Mouse (Mus musculus): Measurements from ENCODE around the gene Ube2l3. TPM values are rescaled to one million over a fixed set of nuclear protein-coding genes. Genes with fewer than 3 reads are reported as not detected.
"Not testable (repeated sequence)": the region's sequence is repeated elsewhere in the genome, so short reads cannot be mapped to it uniquely, and the experiment has no call there.

Ube2l3 gene
- total and polyA plus RNA-seq, 2 experiments from 2014 or later, result 93.6 to 325 TPM

DNA sequence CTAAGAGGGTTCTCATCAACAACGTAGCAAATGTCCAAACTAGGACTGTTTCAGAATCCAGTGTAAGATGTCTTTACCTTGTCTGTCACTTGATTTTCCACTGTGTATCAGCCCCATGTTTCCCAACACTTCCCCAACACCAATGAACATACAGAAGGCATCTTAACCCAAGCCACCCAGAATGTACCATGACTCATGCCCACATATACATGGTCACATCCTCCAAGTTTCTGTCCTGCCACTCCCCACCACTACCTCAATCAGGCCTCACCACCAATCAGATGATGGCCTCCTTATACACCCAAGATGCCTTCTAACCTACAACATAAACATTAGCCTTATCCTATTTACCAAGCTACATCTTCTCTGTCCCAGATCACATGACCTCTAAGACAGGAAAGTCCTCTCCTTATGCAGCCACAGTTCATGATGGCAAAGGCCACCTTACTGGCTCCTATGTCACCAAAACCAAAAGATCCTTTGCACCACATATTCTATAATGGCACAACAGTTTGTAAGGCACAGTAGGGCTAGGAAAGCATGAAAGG, 24.8 kb downstream of the Ube2l3 start:
- Histone ChIP-seq H3K27me3 (ENCODE audit: insufficient read depth, low read length) (no peaks in the 10 kb centered on the region), H3K4me1 (ENCODE audit: insufficient read depth, low read length) (no peaks in the 10 kb centered on the region), H3K36me3 (ENCODE audit: insufficient read depth, low read length) (peaks cover 6% of the 10 kb centered on the region; the same call in 1 of the 2 replicates), H3K27ac (no peak overlapping the region), H3K4me2 (ENCODE audit: low read depth, low read length) (no peak overlapping the region), H3K9ac (replicated peaks; ENCODE audit: low read length) (no peak overlapping the region), H3K9me3 (ENCODE audit: low read length) (no peaks in the 10 kb centered on the region), H3K4me3 (ENCODE audit: low read length) (no peak overlapping the region)
- no peak for TF ChIP-seq CTCF (IDR thresholded peaks at IDR 0.05; ENCODE audit: low read depth)
- 100% methylated on average over 1 of the region's 1 CpGs for WGBS
- DNase-seq (ENCODE audit: low spot score) (no peak), ATAC-seq (no peak)

DNA sequence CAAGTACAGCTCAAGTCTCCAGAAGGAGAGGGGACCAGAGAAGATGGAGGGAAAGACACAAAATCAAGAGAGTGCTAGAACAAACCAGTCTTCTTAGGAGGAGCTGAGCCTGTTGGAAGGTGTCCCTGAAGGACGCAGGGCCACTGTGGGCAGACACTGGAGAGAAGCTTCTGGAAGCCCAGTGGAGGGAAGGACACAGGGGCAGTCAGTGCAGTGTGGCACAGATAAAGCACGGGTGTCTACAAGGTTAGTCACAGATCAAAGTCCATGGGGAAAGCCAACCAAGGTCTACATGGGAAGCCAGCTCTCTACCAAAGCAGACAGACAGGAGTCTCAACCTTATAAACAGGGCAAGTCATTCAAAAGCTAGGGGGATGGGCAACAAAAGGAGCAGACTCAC, 26.7 kb downstream of the Ube2l3 start:
- WGBS, result 95% methylated on average over 2 of the region's 2 CpGs
- no peak for ATAC-seq

DNA sequence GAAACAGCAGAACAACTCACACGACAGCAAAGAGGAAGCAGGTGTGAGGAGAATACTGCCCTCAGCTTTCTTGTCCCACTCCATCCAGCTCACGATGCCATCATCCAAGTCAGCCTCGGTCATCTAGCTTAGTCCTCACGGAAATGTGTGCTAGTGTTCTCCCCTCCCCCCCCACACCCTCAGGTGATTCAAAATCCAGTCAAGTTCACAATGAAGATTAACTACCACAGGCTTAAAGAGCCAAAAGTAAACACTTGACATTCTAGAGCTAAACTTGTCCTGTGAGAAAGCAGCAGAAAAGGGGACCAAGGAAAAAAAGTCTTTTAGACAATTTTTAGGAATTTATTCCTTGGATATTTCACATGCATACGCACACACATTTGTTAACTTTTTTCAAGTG, 34.4 kb downstream of the Ube2l3 start:
- H3K4me1 ChIP-seq (ENCODE audit: insufficient read depth, low read length), result no peaks in the 10 kb centered on the region
- TF ChIP-seq CTCF (IDR thresholded peaks at IDR 0.05; ENCODE audit: low read depth), result no peak
- no peak overlapping the region for H3K27ac ChIP-seq
- WGBS, result 94% methylated on average over 5 of the region's 5 CpGs
- DNase-seq (ENCODE audit: low spot score) (no peak), ATAC-seq (no peak)
- no peaks in the 10 kb centered on the region for H3K9me3 ChIP-seq (ENCODE audit: low read length)
- H3K4me2 ChIP-seq (ENCODE audit: low read depth, low read length), result no peak overlapping the region
- H3K9ac ChIP-seq (replicated peaks; ENCODE audit: low read length), result no peak overlapping the region
- H3K27me3 ChIP-seq (ENCODE audit: insufficient read depth, low read length), result no peaks in the 10 kb centered on the region
- peaks cover 15% of the 10 kb centered on the region; the same call in 1 of the 2 replicates for H3K36me3 ChIP-seq (ENCODE audit: insufficient read depth, low read length)
- no peak overlapping the region for H3K4me3 ChIP-seq (ENCODE audit: low read length)

More for the DNA sequence above, 26.7 kb downstream of the Ube2l3 start:
- Histone ChIP-seq H3K9ac (replicated peaks; ENCODE audit: low read length) (no peak overlapping the region), H3K27ac (no peak overlapping the region), H3K4me3 (ENCODE audit: low read length) (no peak overlapping the region), H3K4me1 (ENCODE audit: insufficient read depth, low read length) (no peaks in the 10 kb centered on the region), H3K9me3 (ENCODE audit: low read length) (no peaks in the 10 kb centered on the region), H3K27me3 (ENCODE audit: insufficient read depth, low read length) (no peaks in the 10 kb centered on the region), H3K4me2 (ENCODE audit: low read depth, low read length) (no peak overlapping the region), H3K36me3 (ENCODE audit: insufficient read depth, low read length) (peaks cover 14% of the 10 kb centered on the region; the same call in 1 of the 2 replicates)
- no peak for TF ChIP-seq CTCF (IDR thresholded peaks at IDR 0.05; ENCODE audit: low read depth)
- no peak for DNase-seq (ENCODE audit: low spot score)

DNA sequence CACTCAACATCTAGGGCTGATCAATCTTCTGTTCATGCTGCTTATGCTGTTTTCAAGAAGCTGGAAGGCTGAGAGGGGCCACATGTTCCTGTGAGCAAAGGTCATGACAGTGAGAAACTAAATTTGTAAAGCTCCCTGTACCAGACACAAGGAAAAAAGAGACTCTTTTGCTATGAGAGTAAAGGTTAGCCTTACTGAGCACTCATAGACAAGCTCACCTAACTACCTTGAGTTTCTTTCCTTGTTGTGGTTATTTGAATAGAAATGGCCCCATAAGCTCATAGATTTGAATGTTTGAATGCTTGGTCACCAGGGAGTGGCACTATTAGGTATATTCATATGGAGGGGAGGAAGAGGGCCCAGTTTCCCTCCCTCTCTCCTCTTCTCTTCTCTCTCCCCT, 35.3 kb downstream of the Ube2l3 start:
- Histone ChIP-seq H3K4me1 (ENCODE audit: insufficient read depth, low read length) (no peaks in the 10 kb centered on the region), H3K4me2 (ENCODE audit: low read depth, low read length) (no peak overlapping the region), H3K9ac (replicated peaks; ENCODE audit: low read length) (no peak overlapping the region), H3K4me3 (ENCODE audit: low read length) (no peak overlapping the region), H3K36me3 (ENCODE audit: insufficient read depth, low read length) (0 out of 2 replicates have a peak, but pooled peaks cover 8% of the 10 kb centered on the region), H3K9me3 (ENCODE audit: low read length) (no peaks in the 10 kb centered on the region), H3K27me3 (ENCODE audit: insufficient read depth, low read length) (no peaks in the 10 kb centered on the region), H3K27ac (no peak overlapping the region)
- ATAC-seq (no peak), DNase-seq (ENCODE audit: low spot score) (no peak)
- TF ChIP-seq CTCF (IDR thresholded peaks at IDR 0.05; ENCODE audit: low read depth), result no peak

DNA sequence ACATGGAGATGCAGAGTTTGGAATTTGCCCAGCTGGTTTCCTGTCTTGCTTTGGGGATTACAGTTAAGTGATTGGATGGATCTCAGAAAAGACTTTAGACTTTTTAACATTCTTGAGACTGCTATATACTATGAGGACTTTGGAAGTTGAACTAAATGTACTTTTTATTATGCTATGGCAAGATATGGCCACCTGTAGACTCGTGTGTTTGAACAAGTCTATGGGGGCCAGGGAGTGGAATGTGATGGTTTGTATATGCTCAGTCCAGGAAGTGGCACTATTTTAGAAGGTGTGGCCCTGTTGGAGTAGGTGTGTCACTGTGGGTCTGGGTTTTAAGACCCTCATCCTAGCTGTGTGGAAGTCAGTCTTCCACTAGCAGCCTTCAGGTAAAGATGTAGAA, 37.0 kb downstream of the Ube2l3 start:
- DNase-seq (ENCODE audit: low spot score); ATAC-seq; H3K4me3 ChIP-seq (ENCODE audit: low read length); H3K4me1 ChIP-seq (ENCODE audit: insufficient read depth, low read length); H3K9me3 ChIP-seq (ENCODE audit: low read length); H3K4me2 ChIP-seq (ENCODE audit: low read depth, low read length); H3K9ac ChIP-seq (replicated peaks; ENCODE audit: low read length); H3K27ac ChIP-seq; H3K27me3 ChIP-seq (ENCODE audit: insufficient read depth, low read length); H3K36me3 ChIP-seq (ENCODE audit: insufficient read depth, low read length): not testable (repeated sequence)
- WGBS, result 87% methylated on average over 1 of the region's 1 CpGs

DNA sequence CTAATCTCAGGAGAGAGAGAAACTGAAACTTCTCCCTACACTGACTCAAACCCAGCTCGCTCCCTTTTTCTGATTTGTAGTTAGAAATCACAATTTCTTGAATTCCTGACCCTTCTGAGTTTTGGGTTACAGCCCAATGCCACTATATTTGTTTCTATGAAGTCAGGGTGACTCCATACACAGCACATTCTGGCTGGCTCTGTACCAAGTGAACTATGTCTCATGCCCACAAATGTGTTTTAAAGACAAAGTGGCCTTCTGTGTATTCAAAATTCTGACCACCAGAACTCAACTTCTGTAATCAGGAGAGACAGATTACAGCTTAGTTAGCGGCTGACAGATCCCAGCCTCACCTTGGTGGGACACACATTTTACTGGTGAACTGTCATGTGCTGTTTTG, 48.1 kb downstream of the Ube2l3 start:
- Histone ChIP-seq H3K4me3 (ENCODE audit: low read length) (no peak overlapping the region), H3K27ac (no peak overlapping the region), H3K27me3 (ENCODE audit: insufficient read depth, low read length) (no peaks in the 10 kb centered on the region), H3K9me3 (ENCODE audit: low read length) (no peaks in the 10 kb centered on the region), H3K4me1 (ENCODE audit: insufficient read depth, low read length) (no peaks in the 10 kb centered on the region), H3K36me3 (ENCODE audit: insufficient read depth, low read length) (peaks cover 32% of the 10 kb centered on the region), H3K9ac (replicated peaks; ENCODE audit: low read length) (no peak overlapping the region), H3K4me2 (ENCODE audit: low read depth, low read length) (no peak overlapping the region)
- ATAC-seq, result no peak
- WGBS, result 93% methylated on average over 2 of the region's 2 CpGs
- no peak for TF ChIP-seq CTCF (IDR thresholded peaks at IDR 0.05; ENCODE audit: low read depth)
- DNase-seq (ENCODE audit: low spot score), result no peak

DNA sequence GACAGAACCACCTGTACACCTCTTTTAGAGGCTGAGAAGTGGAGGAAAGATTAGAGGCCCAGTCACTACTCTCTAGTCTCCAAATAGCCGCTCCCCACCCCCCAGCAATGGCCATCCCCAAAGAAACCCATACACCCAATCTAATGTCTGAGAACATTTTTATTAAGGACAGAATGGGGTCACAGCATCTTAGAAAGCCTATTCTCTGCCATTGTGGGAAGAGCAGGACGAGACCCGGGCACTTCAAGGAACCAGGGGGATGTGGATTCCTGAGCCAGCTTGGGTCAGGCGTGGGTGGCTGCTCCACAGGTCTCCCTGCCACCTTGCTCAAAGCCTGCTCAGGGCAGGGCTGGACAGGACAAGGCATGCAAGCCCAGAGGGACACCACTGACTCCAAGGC, 50.6 kb downstream of the Ube2l3 start:
- Histone ChIP-seq H3K4me2 (ENCODE audit: low read depth, low read length) (no peak overlapping the region), H3K4me3 (ENCODE audit: low read length) (no peak overlapping the region), H3K9me3 (ENCODE audit: low read length) (no peaks in the 10 kb centered on the region), H3K27me3 (ENCODE audit: insufficient read depth, low read length) (no peaks in the 10 kb centered on the region), H3K9ac (replicated peaks; ENCODE audit: low read length) (no peak overlapping the region), H3K4me1 (ENCODE audit: insufficient read depth, low read length) (peaks cover 5% of the 10 kb centered on the region; the same call in 1 of the 2 replicates), H3K36me3 (ENCODE audit: insufficient read depth, low read length) (peaks cover 18% of the 10 kb centered on the region), H3K27ac (no peak overlapping the region)
- no peak for DNase-seq (ENCODE audit: low spot score)
- TF ChIP-seq CTCF (IDR thresholded peaks at IDR 0.05; ENCODE audit: low read depth), result no peak
- WGBS, result 96% methylated on average over 4 of the region's 4 CpGs
- ATAC-seq, result no peak

All from hindbrain, postnatal 0 days (tissue).